Mouse (Mus musculus) liver, embryonic 14.5 days (tissue): Measurements from ENCODE around the gene Med29.

Experiments
- CTCF ChIP-seq: IDR thresholded peaks from 2 replicates; pipeline ENCODE4 v1.5.1; 2016; ENCODE audit warnings: antibody characterized with exemption, low read depth, control low read depth
- EP300 ChIP-seq: IDR thresholded peaks from 2 replicates; pipeline ENCODE4 v1.6.1; 2016; ENCODE audit warnings: antibody characterized with exemption, low read depth

- TF ChIP-seq EP300 = peak; percentile 44; the same call in 1 of the 2 replicates
- no peak for TF ChIP-seq CTCF
Observed at GRCm38 (mm10) chr7:28382981-28383396, 9.5 kb downstream of the Med29 start.
